Mouse (Mus musculus) brain, embryonic 14.5 days (tissue): ENCODE results near the gene Ints6.

ENCODE experiments used
- CTCF ChIP-seq: fragments of 200-500 bp; IDR thresholded peaks from 2 replicates; pipeline ENCODE4 v1.5.1; 2012; ENCODE audit warnings: inconsistent platforms, mild to moderate bottlenecking, moderate library complexity, borderline replicate concordance; ENCODE audit not compliant: insufficient read depth, insufficient read length; ENCODE audit errors: extremely low read depth
- POLR2A ChIP-seq: fragments of 200-500 bp; IDR thresholded peaks from 2 replicates; pipeline ENCODE4 v1.6.1; 2012; ENCODE audit warnings: mild to moderate bottlenecking, inconsistent platforms, borderline replicate concordance; ENCODE audit not compliant: poor library complexity, insufficient read depth, insufficient read length, severe bottlenecking; ENCODE audit errors: extremely low read depth

DNA sequence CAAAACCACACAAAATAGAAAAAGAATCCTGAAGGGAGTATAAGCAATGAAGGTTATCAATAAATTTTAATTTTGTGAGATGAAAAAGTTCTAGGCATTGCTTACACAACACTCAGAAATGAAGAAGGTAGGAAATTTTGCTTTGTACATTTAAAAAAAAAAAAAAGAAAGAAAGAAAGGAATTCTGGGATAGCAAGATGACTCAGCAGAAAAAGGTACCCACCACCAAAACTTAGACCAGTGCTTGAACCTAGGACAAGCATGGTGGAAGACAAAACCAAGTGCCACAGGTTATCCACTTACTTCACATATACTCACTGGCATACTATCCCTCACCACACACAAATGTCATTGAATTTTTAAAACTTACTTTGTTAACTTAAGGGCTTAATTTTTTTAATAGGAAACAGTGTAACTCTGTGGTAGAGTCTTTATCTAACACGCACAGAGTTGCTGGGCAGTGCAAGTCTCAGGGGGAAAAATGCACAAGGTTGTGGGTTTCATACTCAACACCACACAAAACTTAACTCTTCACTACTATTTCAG lies 5.8 kb downstream of the Ints6 start:
- TF ChIP-seq CTCF (no peak), POLR2A (no peak)
